Mouse (Mus musculus): ENCODE measurements around the gene Pcnx.
A peak's percentile ranks its signal among the peaks of the same experiment; 100 is the strongest.

Gene Pcnx

DNA sequence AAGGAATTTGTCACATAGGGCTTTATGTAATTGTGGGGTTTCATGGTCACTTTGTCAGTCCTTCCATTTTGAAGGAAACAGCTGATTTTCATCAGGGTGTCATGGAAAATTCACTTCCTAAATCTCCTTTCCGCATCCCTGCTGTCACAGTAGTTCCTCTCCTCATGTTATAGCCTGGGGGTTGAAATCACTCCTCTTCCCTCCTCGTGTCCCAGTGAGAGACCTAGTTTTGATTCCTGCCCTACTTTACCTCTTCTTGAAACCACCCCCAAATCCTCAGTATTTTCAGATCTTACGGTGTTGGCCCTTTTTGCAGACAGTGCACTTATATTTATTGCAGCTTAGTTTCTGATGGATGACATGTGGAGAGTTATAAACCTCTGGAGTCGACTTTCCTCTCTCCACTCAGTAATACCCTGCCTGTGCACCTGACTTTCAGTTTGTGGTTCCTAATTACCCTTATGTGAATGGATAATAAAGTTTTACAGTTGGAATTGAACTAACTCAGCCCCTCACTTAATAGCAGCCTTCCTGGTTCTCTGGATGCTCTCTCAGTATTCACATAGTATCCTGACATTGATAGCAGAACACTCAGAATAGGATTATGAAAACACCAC is 48.0 kb downstream of the Pcnx start:
- DNase-seq: no peak

DNA sequence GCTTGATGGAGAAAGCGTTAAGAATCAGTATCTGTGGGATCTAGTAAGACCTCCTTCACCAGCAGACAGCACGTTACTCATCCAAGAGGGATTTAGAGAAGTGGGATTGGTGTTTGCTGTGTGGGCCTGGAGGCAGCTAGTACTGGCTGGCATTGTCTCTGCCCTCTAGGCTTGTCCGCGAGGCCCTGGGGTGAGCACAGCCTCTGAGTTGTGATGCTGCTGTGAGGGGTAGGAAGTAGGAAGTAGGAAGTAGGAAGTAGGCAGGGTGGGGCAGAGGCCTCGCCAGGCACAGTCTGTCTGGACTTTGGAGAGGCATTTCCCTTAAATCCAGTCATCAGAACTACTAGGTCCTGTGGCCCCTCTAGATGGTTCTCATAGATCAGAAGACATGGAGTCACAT is 50.6 kb downstream of the Pcnx start:
- DNase-seq: no peak

DNA sequence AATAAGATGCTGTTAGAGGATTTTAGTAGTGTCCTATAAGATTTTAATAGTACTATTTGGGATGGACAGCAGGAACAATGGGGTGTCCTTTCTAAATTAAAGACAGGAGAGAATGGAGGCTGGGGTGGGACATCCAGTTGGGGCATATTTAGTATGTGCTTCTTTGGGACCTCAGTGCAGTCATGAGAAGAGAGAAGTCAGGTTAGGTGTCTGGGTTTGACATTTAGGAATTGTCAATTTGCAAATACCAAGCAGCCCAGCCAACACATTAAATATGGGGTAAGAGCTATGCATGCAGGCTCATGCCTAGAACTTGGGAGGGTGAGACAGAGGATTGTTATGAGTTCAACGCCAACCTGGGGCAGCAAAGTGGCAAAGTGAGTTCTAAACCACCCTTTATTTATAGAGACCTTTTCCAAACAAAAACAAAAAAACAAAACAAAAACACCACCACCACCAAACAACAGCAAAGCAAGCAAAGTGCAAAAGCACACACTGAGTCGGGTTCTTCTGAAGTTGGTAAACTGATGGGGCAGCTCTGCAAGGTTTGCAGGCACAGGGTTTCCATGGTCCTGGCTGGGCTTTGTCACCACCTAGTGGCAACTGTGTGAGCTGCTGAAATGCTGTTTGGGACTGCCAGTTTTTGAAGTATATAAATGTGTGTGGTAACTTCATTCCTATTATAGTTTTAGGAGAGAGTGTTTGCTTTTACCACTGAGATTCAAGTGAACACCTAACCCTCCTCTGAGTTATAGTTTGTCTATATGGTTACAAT is 55.5 kb downstream of the Pcnx start:
- DNase-seq: peak; percentile 78

DNA sequence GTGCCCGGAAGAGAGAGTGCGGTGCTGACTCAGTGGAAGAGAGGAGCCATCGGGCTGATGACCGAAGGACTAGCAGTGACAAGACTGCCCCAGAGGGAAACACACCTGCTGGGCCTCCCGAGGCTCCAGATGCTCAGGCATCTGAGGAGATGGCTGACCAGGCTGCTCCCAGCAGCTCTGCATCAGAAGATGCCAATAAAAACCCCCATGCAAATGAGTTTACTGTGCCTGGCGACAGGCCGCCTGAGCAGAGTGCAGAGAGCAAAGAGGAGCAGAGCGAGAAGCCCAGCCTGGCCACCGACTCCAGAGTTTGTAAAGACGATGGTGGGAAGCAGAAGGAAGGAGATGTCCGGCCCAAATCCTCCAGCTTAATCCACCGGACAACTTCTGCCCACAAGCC is 58.5 kb downstream of the Pcnx start:
- no peak for DNase-seq

DNA sequence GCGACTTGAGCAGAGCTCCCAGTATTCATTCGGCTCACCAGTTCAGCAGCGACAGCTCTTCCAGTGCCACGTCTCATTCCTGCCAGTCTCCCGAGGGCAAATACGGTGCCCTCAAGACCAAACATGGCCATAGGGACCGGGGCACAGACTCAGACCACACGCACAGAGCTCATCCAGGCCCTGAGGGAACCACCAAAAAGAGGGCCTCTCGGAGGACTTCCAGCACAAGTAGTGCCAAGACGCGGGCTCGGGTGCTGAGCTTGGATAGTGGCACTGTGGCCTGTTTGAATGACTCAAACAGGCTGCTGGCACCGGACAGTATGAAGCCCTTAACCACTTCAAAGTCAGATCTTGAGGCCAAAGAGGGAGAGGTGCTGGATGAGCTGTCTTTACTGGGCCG is 59.1 kb downstream of the Pcnx start:
- DNase-seq: no peak

GRCm38 (mm10) chr12:81920027-81920426 is 60.2 kb downstream of the Pcnx start:
- DNase-seq: no peak

DNA sequence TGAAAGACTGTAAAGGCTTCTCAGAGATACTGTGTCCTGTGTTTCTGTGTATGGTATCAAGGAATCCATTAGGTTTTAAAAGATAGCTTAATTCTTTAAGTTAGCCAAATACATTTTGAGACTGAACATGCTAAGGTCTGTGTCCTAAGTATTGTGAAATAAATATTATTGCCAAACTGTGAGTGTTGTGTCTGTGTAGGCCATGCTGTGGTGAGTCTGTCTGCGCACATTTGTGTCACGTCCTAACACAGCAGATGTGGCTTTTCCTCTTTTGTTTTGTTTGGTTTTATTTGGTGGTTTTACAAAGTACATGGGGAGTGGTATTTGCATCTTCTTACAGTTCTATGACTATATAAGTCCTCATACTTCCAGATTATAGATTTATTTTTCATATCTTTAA is 60.8 kb downstream of the Pcnx start:
- DNase-seq: no peak

GRCm38 (mm10) chr12:81921785-81922184 is 62.0 kb downstream of the Pcnx start:
- no peak for DNase-seq

DNA sequence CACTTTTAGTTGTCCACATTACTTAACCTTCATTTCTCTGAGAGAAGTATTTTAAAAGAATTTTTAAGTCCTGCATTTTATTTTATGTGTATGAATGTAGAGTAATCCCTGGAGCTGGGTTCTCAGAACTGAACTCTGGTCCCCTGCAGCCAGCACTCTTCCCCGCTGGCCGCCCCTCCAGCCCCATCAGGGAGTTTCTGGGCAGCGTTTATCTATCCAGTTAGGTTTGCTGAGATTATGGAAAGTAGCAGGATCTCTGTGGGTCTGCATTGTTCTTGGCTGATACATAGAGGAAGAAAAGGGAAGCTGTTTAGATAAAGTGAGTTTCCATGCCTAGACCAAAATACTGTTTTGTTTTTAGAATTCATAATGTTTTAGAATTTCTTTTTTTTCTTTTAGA is 63.0 kb downstream of the Pcnx start:
- DNase-seq: no peak

DNA sequence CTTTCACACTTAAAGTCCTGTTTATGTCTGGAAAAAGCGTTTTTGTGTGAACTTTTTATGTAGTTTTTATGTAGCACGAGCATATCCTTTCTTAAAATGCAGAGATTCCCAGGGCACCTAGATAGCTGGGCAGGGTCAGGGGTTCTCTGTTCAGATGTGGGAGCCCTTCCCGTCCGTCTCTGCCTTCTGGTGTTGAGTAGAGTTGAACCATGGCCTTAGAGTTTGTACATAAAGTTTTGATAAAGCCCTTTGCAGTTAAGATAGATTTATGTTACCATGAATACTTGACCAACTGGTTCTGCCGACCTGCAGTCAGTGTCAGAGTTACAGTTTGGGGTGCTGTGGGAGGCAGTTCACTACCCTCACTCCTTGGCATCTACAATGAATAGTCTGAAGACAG is 67.3 kb downstream of the Pcnx start:
- no peak for DNase-seq

- no peak for DNase-seq
Observed at GRCm38 (mm10) chr12:81927643-81928381, 68.0 kb downstream of the Pcnx start.

GRCm38 (mm10) chr12:81928382-81928770 is 68.6 kb downstream of the Pcnx start:
- no peak for DNase-seq

GRCm38 (mm10) chr12:81932015-81932414 is 72.2 kb downstream of the Pcnx start:
- peak; percentile 5 for DNase-seq

DNA sequence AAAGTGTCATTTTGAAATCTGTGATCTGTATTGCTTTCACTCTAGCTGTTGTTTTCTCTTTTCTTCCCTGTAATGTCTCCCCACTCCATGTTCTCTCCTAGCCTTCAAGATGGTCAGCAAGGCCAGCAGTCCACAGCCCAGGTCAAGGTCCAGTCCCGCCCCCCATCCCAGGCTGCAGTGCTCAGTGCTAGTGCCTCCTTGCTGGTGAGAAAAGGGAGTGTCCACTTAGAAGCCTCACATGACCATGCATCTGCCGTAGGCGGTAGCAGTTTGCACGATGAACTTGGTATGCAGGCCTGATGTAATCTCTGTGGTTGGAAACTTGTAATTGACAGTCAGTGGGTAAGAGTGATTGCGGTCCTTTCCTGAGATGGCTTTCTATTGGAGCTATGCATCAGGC is 73.6 kb downstream of the Pcnx start:
- no peak for DNase-seq

DNA sequence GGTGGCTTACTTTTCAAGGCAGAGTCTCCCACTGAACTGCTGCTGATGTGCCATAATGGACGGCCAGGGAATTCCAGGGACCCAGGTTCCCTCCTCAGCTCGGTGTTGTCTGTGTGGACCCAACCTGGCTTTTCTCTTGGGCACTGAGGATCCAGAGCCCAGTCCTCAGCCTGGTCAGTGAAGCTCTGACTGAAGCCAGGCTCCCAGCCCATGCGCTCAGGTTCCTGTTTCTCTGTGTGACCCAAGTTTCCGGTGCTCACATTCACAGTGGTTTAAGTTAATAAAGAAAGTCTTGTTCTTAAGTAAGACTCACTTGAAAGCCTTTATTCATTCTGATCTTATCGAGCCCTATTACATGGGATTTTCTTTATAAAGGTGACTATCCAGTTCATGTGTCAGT is 74.7 kb downstream of the Pcnx start:
- no peak for DNase-seq

GRCm38 (mm10) chr12:81936066-81936465 is 76.2 kb downstream of the Pcnx start:
- DNase-seq: peak; percentile 32

DNA sequence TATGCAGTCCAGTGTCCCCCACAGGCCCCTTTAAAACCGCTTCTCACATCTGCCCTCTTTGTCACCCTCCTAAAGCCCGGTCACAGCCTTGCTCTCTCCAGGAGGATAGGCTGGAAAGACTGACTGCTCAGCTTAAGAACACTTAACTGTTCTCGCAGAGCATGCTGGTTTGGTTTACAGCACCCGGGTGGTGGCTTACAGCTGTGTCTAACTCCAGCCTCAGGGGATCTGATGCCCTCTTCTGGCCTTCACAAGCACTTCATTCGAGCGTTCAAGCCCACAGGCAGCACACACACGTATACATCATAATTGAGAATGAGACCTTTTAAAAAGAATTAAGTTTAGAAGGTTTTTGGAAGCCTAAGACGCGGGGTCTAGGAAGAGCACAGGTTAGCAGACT is 81.4 kb downstream of the Pcnx start:
- DNase-seq: peak; percentile 7

DNA sequence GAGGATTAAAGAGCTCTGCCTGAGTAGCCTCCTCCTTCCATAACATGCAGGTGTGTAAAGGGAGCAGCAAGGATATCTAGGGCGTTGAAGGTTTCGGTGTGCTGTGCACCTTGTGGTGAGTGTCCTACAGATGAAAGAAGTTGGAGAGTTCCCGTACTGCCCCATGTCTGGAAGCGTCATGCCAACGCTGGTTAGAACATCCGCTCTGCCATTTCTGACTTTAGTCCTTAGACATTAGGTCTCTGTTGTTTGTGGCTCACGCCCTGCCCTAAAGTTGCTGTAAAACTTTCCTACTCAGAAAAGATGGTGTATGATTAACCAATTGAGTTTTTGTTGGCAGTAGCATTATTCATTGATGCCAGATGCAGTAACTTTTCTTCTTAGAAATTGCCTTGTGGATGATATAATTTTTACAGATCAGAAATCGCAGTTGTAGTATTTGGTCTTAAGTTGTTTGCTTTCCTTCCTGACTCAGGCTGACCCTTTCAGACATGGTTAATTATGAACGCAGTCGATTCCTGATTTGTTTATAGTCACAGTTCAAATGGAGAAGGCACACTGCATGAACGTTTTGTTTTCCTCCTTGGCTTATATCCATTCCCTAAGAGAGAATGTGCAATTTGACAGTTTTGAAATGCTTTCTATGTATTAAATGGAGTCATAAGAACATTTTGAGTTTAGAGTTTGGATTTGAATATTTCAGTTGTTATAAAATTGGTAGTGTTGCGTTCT is 83.7 kb downstream of the Pcnx start:
- no peak for DNase-seq

GRCm38 (mm10) chr12:81949026-81949425 is 89.2 kb downstream of the Pcnx start:
- no peak for DNase-seq

DNA sequence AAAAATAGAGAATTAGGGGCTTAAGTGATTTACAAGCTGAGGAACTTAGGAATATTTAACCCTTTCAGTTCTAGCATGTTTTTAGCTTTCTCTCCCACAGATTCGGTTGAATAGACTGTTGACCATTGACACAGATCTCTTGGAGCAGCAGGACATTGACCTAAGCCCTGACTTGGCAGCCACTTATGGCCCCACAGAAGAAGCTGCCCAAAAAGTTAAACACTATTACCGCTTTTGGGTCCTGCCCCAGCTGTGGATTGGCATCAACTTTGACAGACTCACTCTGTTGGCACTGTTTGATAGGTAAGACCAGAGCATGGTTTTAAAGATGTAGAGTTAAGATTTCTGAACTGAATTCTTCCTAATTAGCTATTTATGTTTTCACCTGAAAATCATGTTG is 90.2 kb downstream of the Pcnx start:
- no peak for DNase-seq

GRCm38 (mm10) chr12:81958351-81958750 is 98.5 kb downstream of the Pcnx start:
- no peak for DNase-seq

- DNase-seq: no peak
Observed at GRCm38 (mm10) chr12:81965416-81965815, 105.6 kb downstream of the Pcnx start.
